Mouse (Mus musculus): ENCODE results near the gene Il1rl2. TPM values are rescaled to one million over a fixed set of nuclear protein-coding genes. Genes with fewer than 3 reads are reported as not detected.

Gene Il1rl2
- polyA plus RNA-seq, 1 experiment, result 3.0 TPM

GRCm38 (mm10) chr1:40384931-40385545, 60.6 kb downstream of the Il1rl2 start:
- 83% methylated on average over 8 of the region's 8 CpGs for WGBS

GRCm38 (mm10) chr1:40391374-40391773, 67.0 kb downstream of the Il1rl2 start:
- TF ChIP-seq POLR2A (IDR thresholded peaks at IDR 0.05; ENCODE audit: borderline replicate concordance, control insufficient read depth, low read depth, low read length), result no peak
- no peak for TF ChIP-seq CTCF (IDR thresholded peaks at IDR 0.05; ENCODE audit: control insufficient read depth, insufficient read depth, low read length)
- Histone ChIP-seq H3K27ac (ENCODE audit: control insufficient read depth, insufficient read depth, low read depth, low read length, poor library complexity) (no peak overlapping the region), H3K4me3 (replicated peaks; ENCODE audit: control insufficient read depth, low read depth, low read length) (no peak overlapping the region), H3K4me1 (ENCODE audit: control insufficient read depth, insufficient read depth, low read length) (peaks cover 7% of the 10 kb centered on the region; the same call in 1 of the 2 replicates)
- WGBS, result 28% methylated on average over 3 of the region's 3 CpGs

More at GRCm38 (mm10) chr1:40384931-40385545, 60.6 kb downstream of the Il1rl2 start:
- TF ChIP-seq POLR2A (IDR thresholded peaks at IDR 0.05; ENCODE audit: borderline replicate concordance, control insufficient read depth, low read depth, low read length), result no peak
- no peak for TF ChIP-seq CTCF (IDR thresholded peaks at IDR 0.05; ENCODE audit: control insufficient read depth, insufficient read depth, low read length)
- Histone ChIP-seq H3K4me1 (ENCODE audit: control insufficient read depth, insufficient read depth, low read length) (peaks cover 1% of the 10 kb centered on the region; the same call in 1 of the 2 replicates), H3K4me3 (replicated peaks; ENCODE audit: control insufficient read depth, low read depth, low read length) (no peak overlapping the region), H3K27ac (ENCODE audit: control insufficient read depth, insufficient read depth, low read depth, low read length, poor library complexity) (no peak overlapping the region)

GRCm38 (mm10) chr1:40392535-40392934, 68.1 kb downstream of the Il1rl2 start:
- Histone ChIP-seq H3K4me1 (ENCODE audit: control insufficient read depth, insufficient read depth, low read length) (peaks cover 7% of the 10 kb centered on the region; the same call in 1 of the 2 replicates), H3K4me3 (replicated peaks; ENCODE audit: control insufficient read depth, low read depth, low read length) (no peak overlapping the region), H3K27ac (ENCODE audit: control insufficient read depth, insufficient read depth, low read depth, low read length, poor library complexity) (no peak overlapping the region)
- 19% methylated on average over 6 of the region's 6 CpGs for WGBS
- TF ChIP-seq POLR2A (IDR thresholded peaks at IDR 0.05; ENCODE audit: borderline replicate concordance, control insufficient read depth, low read depth, low read length) (no peak), CTCF (IDR thresholded peaks at IDR 0.05; ENCODE audit: control insufficient read depth, insufficient read depth, low read length) (no peak)

- Histone ChIP-seq H3K27ac (ENCODE audit: control insufficient read depth, insufficient read depth, low read depth, low read length, poor library complexity) (no peak overlapping the region), H3K4me3 (replicated peaks; ENCODE audit: control insufficient read depth, low read depth, low read length) (no peak overlapping the region), H3K4me1 (ENCODE audit: control insufficient read depth, insufficient read depth, low read length) (peaks cover 7% of the 10 kb centered on the region; the same call in 1 of the 2 replicates)
- WGBS, result 63% methylated on average over 7 of the region's 7 CpGs
- no peak for TF ChIP-seq CTCF (IDR thresholded peaks at IDR 0.05; ENCODE audit: control insufficient read depth, insufficient read depth, low read length)
- no peak for TF ChIP-seq POLR2A (IDR thresholded peaks at IDR 0.05; ENCODE audit: borderline replicate concordance, control insufficient read depth, low read depth, low read length)
Measured at GRCm38 (mm10) chr1:40393214-40393613, 68.8 kb downstream of the Il1rl2 start.

GRCm38 (mm10) chr1:40399639-40400038, 75.2 kb downstream of the Il1rl2 start:
- TF ChIP-seq POLR2A (IDR thresholded peaks at IDR 0.05; ENCODE audit: borderline replicate concordance, control insufficient read depth, low read depth, low read length) (no peak), CTCF (IDR thresholded peaks at IDR 0.05; ENCODE audit: control insufficient read depth, insufficient read depth, low read length) (no peak)
- WGBS, result 65% methylated on average over 6 of the region's 6 CpGs

GRCm38 (mm10) chr1:40404682-40405081, 80.3 kb downstream of the Il1rl2 start:
- peak overlapping the region; percentile 38 for H3K4me3 ChIP-seq (replicated peaks; ENCODE audit: control insufficient read depth, low read depth, low read length)
- 37% methylated on average over 7 of the region's 7 CpGs for WGBS
- peak overlapping the region; percentile 48; the same call in 1 of the 2 replicates for H3K27ac ChIP-seq (ENCODE audit: control insufficient read depth, insufficient read depth, low read depth, low read length, poor library complexity)
- TF ChIP-seq CTCF (IDR thresholded peaks at IDR 0.05; ENCODE audit: control insufficient read depth, insufficient read depth, low read length) (no peak), POLR2A (IDR thresholded peaks at IDR 0.05; ENCODE audit: borderline replicate concordance, control insufficient read depth, low read depth, low read length) (no peak)
- H3K4me1 ChIP-seq (ENCODE audit: control insufficient read depth, insufficient read depth, low read length), result peaks cover 6% of the 10 kb centered on the region

More at GRCm38 (mm10) chr1:40399639-40400038, 75.2 kb downstream of the Il1rl2 start:
- Histone ChIP-seq H3K4me3 (replicated peaks; ENCODE audit: control insufficient read depth, low read depth, low read length) (no peak overlapping the region), H3K27ac (ENCODE audit: control insufficient read depth, insufficient read depth, low read depth, low read length, poor library complexity) (no peak overlapping the region), H3K4me1 (ENCODE audit: control insufficient read depth, insufficient read depth, low read length) (peaks cover 2% of the 10 kb centered on the region)

- TF ChIP-seq CTCF (IDR thresholded peaks at IDR 0.05; ENCODE audit: control insufficient read depth, insufficient read depth, low read length) (no peak), POLR2A (IDR thresholded peaks at IDR 0.05; ENCODE audit: borderline replicate concordance, control insufficient read depth, low read depth, low read length) (no peak)
- no peak overlapping the region for H3K4me3 ChIP-seq (replicated peaks; ENCODE audit: control insufficient read depth, low read depth, low read length)
- 7% methylated on average over 1 of the region's 1 CpGs for WGBS
- peak overlapping the region; percentile 72; the same call in 1 of the 2 replicates for H3K27ac ChIP-seq (ENCODE audit: control insufficient read depth, insufficient read depth, low read depth, low read length, poor library complexity)
- peaks cover 7% of the 10 kb centered on the region for H3K4me1 ChIP-seq (ENCODE audit: control insufficient read depth, insufficient read depth, low read length)
Measured at GRCm38 (mm10) chr1:40409882-40410281, 85.5 kb downstream of the Il1rl2 start.

- Histone ChIP-seq H3K4me1 (ENCODE audit: control insufficient read depth, insufficient read depth, low read length) (peaks cover 5% of the 10 kb centered on the region), H3K27ac (ENCODE audit: control insufficient read depth, insufficient read depth, low read depth, low read length, poor library complexity) (no peak overlapping the region), H3K4me3 (replicated peaks; ENCODE audit: control insufficient read depth, low read depth, low read length) (no peak overlapping the region)
- WGBS, result 94% methylated on average over 1 of the region's 1 CpGs
- TF ChIP-seq POLR2A (IDR thresholded peaks at IDR 0.05; ENCODE audit: borderline replicate concordance, control insufficient read depth, low read depth, low read length), result no peak
- TF ChIP-seq CTCF (IDR thresholded peaks at IDR 0.05; ENCODE audit: control insufficient read depth, insufficient read depth, low read length), result no peak
Measured at GRCm38 (mm10) chr1:40413039-40413438, 88.6 kb downstream of the Il1rl2 start.

Measured in bone marrow, adult 2 months (tissue).